36 mouse cellular contexts compared by ENCODE assay signal in genomic region chr3:98853685-98854084, GRCm38 (mm10). TPM values are rescaled to one million over a fixed set of nuclear protein-coding genes. Genes with fewer than 3 reads are reported as not detected.
DNase-seq lines count a peak whose midpoint lies in the region; ATAC-seq and TF ChIP-seq lines count a peak whose summit lies in the region.
"Had no signal": no experiment of that assay in that cellular context is flagged by ENCODE, and none has a peak within 500 bp of the region (broad histone marks: within the 10 kb centered on the region; RNA-seq: fewer than 3 reads in every experiment).

No protein-coding gene starts in this region.

- no peak overlapping the region for H3K4me3 ChIP-seq in kidney, embryonic 14.5 days (ENCODE audit: low read length)
- H3K4me3 ChIP-seq in liver, embryonic 13.5 days (replicated peaks): no peak overlapping the region
- H3K4me3 ChIP-seq: embryonic facial prominence, embryonic 12.5 days; forebrain, embryonic 10.5 days; hindbrain, embryonic 15.5 days; midbrain, embryonic 10.5 days; midbrain, embryonic 15.5 days; neural tube, embryonic 15.5 days had no signal

- H3K4me1 ChIP-seq in kidney, embryonic 14.5 days (ENCODE audit: control insufficient read depth, insufficient read depth, low read length): no peaks in the 10 kb centered on the region
- peaks cover 65% of the 10 kb centered on the region for H3K4me1 ChIP-seq in liver, embryonic 13.5 days (replicated peaks)
- H3K4me1 ChIP-seq: embryonic facial prominence, embryonic 12.5 days; forebrain, embryonic 10.5 days; hindbrain, embryonic 15.5 days; midbrain, embryonic 10.5 days; midbrain, embryonic 15.5 days; neural tube, embryonic 15.5 days had no signal

- TF ChIP-seq CTCF in brain, embryonic 14.5 days (IDR thresholded peaks at IDR 0.05; ENCODE audit: borderline replicate concordance, extremely low read depth, insufficient read depth, insufficient read length): no peak

- peak; percentile 9 to 11 for DNase-seq in kidney, adult 8-10 months
- DNase-seq in brain, adult 2 months (ENCODE audit: low read depth, low spot score): peak; percentile 11
- peak; percentile 5 for DNase-seq in brain, embryonic 14.5 days (ENCODE audit: low read depth)
- no peak for DNase-seq in liver, embryonic 13.5 days
- DNase-seq in lung, postnatal 36 days: no peak
- DNase-seq in frontal cortex, postnatal 10 days (ENCODE audit: low spot score in 2 of 2): no peak
- DNase-seq: B cell, adult 2 months; cerebellum, adult 11 months; cerebellum, adult 9-11 months; embryo, embryonic 11 days; gastrocnemius, postnatal 10 days; kidney, adult 11 months; left cerebral cortex, postnatal 4 days; lung, adult 2 months; lung, postnatal 14 days; retina, postnatal 1 day; right cerebral cortex, postnatal 14 days had no signal

- TF ChIP-seq POLR2A in brain, embryonic 14.5 days (IDR thresholded peaks at IDR 0.05; ENCODE audit: borderline replicate concordance, extremely low read depth, insufficient read depth, insufficient read length, poor library complexity, severe bottlenecking): no peak

- no peak overlapping the region for H3K4me2 ChIP-seq in kidney, embryonic 14.5 days (replicated peaks; ENCODE audit: low read depth, low read length)
- H3K4me2 ChIP-seq in liver, embryonic 13.5 days: no peak overlapping the region
- H3K4me2 ChIP-seq: embryonic facial prominence, embryonic 12.5 days; heart, embryonic 11.5 days; hindbrain, embryonic 15.5 days; midbrain, embryonic 15.5 days; neural tube, embryonic 15.5 days had no signal

- H3K9ac ChIP-seq in kidney, embryonic 14.5 days (ENCODE audit: low read depth, low read length): no peak overlapping the region
- H3K9ac ChIP-seq in liver, embryonic 13.5 days: no peak overlapping the region
- H3K9ac ChIP-seq: embryonic facial prominence, embryonic 12.5 days; hindbrain, embryonic 15.5 days; midbrain, embryonic 15.5 days; neural tube, embryonic 15.5 days had no signal

- no peak for ATAC-seq in kidney, embryonic 14.5 days (ENCODE audit: low FRiP score, low TSS enrichment)
- no peak for ATAC-seq in liver, embryonic 13.5 days (ENCODE audit: low read depth)
- no peak for ATAC-seq in erythroblast, adult 5-6 weeks (replicated peaks; ENCODE audit: low FRiP score, poor library complexity, severe bottlenecking)
- ATAC-seq: forebrain, embryonic 16.5 days; midbrain, embryonic 15.5 days had no signal

- H3K27me3 ChIP-seq in kidney, embryonic 14.5 days (ENCODE audit: control insufficient read depth, insufficient read depth, low read length): no peaks in the 10 kb centered on the region
- H3K27me3 ChIP-seq in liver, embryonic 13.5 days: no peaks in the 10 kb centered on the region
- H3K27me3 ChIP-seq: embryonic facial prominence, embryonic 12.5 days; hindbrain, embryonic 15.5 days; midbrain, embryonic 15.5 days; neural tube, embryonic 15.5 days had no signal

- H3K36me3 ChIP-seq in kidney, embryonic 14.5 days (ENCODE audit: control insufficient read depth, insufficient read depth, low read length): no peaks in the 10 kb centered on the region
- H3K36me3 ChIP-seq in liver, embryonic 13.5 days: no peaks in the 10 kb centered on the region
- H3K36me3 ChIP-seq: embryonic facial prominence, embryonic 12.5 days; forebrain, embryonic 10.5 days; hindbrain, embryonic 15.5 days; midbrain, embryonic 10.5 days; midbrain, embryonic 15.5 days; neural tube, embryonic 15.5 days had no signal

- 36% methylated on average over 1 of the region's 1 CpGs for WGBS in kidney, embryonic 14.5 days
- WGBS in liver, embryonic 13.5 days (ENCODE audit: insufficient replicate concordance): 18% methylated on average over 1 of the region's 1 CpGs

- H3K9me3 ChIP-seq in kidney, embryonic 14.5 days (ENCODE audit: control insufficient read depth, low read length): no peaks in the 10 kb centered on the region
- H3K9me3 ChIP-seq in liver, embryonic 13.5 days (replicated peaks): no peaks in the 10 kb centered on the region
- H3K9me3 ChIP-seq: embryonic facial prominence, embryonic 12.5 days; forebrain, embryonic 10.5 days; hindbrain, embryonic 15.5 days; midbrain, embryonic 10.5 days; midbrain, embryonic 15.5 days; neural tube, embryonic 15.5 days had no signal

- H3K27ac ChIP-seq in kidney, embryonic 14.5 days (ENCODE audit: low read depth, low read length): no peak overlapping the region
- H3K27ac ChIP-seq in liver, embryonic 13.5 days: 0 out of 2 replicates have a peak overlapping the region, but pooled peaks have one; percentile 76
- H3K27ac ChIP-seq: embryonic facial prominence, embryonic 12.5 days; hindbrain, embryonic 15.5 days; midbrain, embryonic 10.5 days; midbrain, embryonic 15.5 days; neural tube, embryonic 15.5 days had no signal

RNA-seq across cellular contexts. Expression of gene Hsd3b1, which starts 5.9 kb away (rescaled TPM):
- polyA plus RNA-seq in kidney, embryonic 14.5 days (2014; fragmentation: Nextera tagmentation; extraction: Ambion mirVana): not detected in 2 replicates
- 0.08 TPM in 1 of 2 replicates, not detected in the other for polyA plus RNA-seq in brain, embryonic 14.5 days (2012; rRNA removed)
- 14.1 and 16.8 TPM in 2 replicates for polyA plus RNA-seq in liver, embryonic 13.5 days (2015; fragmentation: Nextera tagmentation; extraction: Ambion mirVana)
- not detected in 2 replicates for total RNA-seq in erythroblast, adult 5-6 weeks (2015; ENCODE audit: low replicate concordance)
- not detected in 2 replicates for total RNA-seq in erythroblast, adult 5-6 weeks (2017; ENCODE audit: low replicate concordance)
- total RNA-seq: gastrocnemius, postnatal 10 days; hematopoietic stem cell, adult 5-6 weeks; layer of hippocampus, postnatal 25 days; left cerebral cortex, postnatal 4 days; megakaryocyte progenitor cell, adult 5-6 weeks had no signal
- polyA plus RNA-seq: forebrain, embryonic 16.5 days; gonadal fat pad, adult 2 months; hindbrain, embryonic 15.5 days; lung, adult 2 months; midbrain, embryonic 15.5 days; stomach, embryonic 14.5 days had no signal

RNA-seq across cellular contexts. Expression of gene Hao2, which starts 39.4 kb away (rescaled TPM):
- polyA plus RNA-seq in kidney, embryonic 14.5 days (2014; fragmentation: Nextera tagmentation; extraction: Ambion mirVana): 8.7 and 13.3 TPM in 2 replicates
- not detected in 2 replicates for polyA plus RNA-seq in brain, embryonic 14.5 days (2012; rRNA removed)
- polyA plus RNA-seq in liver, embryonic 13.5 days (2015; fragmentation: Nextera tagmentation; extraction: Ambion mirVana): 2.5 and 2.7 TPM in 2 replicates
- total RNA-seq in erythroblast, adult 5-6 weeks (2015; ENCODE audit: low replicate concordance): not detected in 2 replicates
- total RNA-seq in erythroblast, adult 5-6 weeks (2017; ENCODE audit: low replicate concordance): not detected in 2 replicates
- total RNA-seq: gastrocnemius, postnatal 10 days; hematopoietic stem cell, adult 5-6 weeks; layer of hippocampus, adult 8-10 months; layer of hippocampus, postnatal 25 days; left cerebral cortex, adult 8-10 months; left cerebral cortex, postnatal 4 days; megakaryocyte progenitor cell, adult 5-6 weeks had no signal
- polyA plus RNA-seq: forebrain, embryonic 10.5 days; forebrain, embryonic 16.5 days; heart, embryonic 16.5 days; lung, adult 2 months; midbrain, embryonic 15.5 days; stomach, embryonic 14.5 days had no signal

RNA-seq across cellular contexts. Expression of gene Hsd3b6, which starts 39.4 kb away (rescaled TPM):
- 0.77 and 1.6 TPM in 2 replicates for polyA plus RNA-seq in kidney, embryonic 14.5 days (2014; fragmentation: Nextera tagmentation; extraction: Ambion mirVana)
- 0.39 and 1.2 TPM in 2 replicates for polyA plus RNA-seq in brain, embryonic 14.5 days (2012; rRNA removed)
- 15.0 and 15.5 TPM in 2 replicates for polyA plus RNA-seq in liver, embryonic 13.5 days (2015; fragmentation: Nextera tagmentation; extraction: Ambion mirVana)
- not detected in 2 replicates for total RNA-seq in erythroblast, adult 5-6 weeks (2015; ENCODE audit: low replicate concordance)
- not detected in 2 replicates for total RNA-seq in erythroblast, adult 5-6 weeks (2017; ENCODE audit: low replicate concordance)
- total RNA-seq: gastrocnemius, postnatal 10 days; hematopoietic stem cell, adult 5-6 weeks; layer of hippocampus, adult 8-10 months; layer of hippocampus, postnatal 25 days; left cerebral cortex, adult 8-10 months; left cerebral cortex, postnatal 4 days; megakaryocyte progenitor cell, adult 5-6 weeks had no signal
- polyA plus RNA-seq: gonadal fat pad, adult 2 months; lung, adult 2 months; small intestine, adult 2 months had no signal

Comparison
In these comparisons a context has a peak if more than half of its experiments do, and no peak if none do; other contexts are left out.
1. DNase-seq: peak in kidney, adult 8-10 months (2 of 2), brain, adult 2 months (single experiment) and brain, embryonic 14.5 days (single experiment); none in liver, embryonic 13.5 days (single experiment), lung, postnatal 36 days (single experiment) and frontal cortex, postnatal 10 days (0 of 2).
2. RNA of gene Hsd3b1, which starts 5.9 kb away (polyA plus RNA-seq): 14.1 to 16.8 TPM in liver, embryonic 13.5 days; 0.08 TPM in brain, embryonic 14.5 days and not detected in kidney, embryonic 14.5 days; every median in the first group is over 10 times any median in the second.